Mouse (Mus musculus) limb, embryonic 11.5 days (tissue): ENCODE data around the gene Itga9. TPM values are rescaled to one million over a fixed set of nuclear protein-coding genes. Genes with fewer than 3 reads are reported as not detected.

ENCODE experiments used
- ATAC-seq: fragments of 200-750 bp; cut with Nextera tagmentation; 2 replicates; pipeline ENCODE4 v1.8.0; 2017; ENCODE audit warnings: low read depth; ENCODE audit not compliant: insufficient number of reproducible peaks, low FRiP score, low TSS enrichment
- DNase-seq: peaks from one replicate; pipeline ENCODE4 v3.0.0-alpha.2; 2015; ENCODE audit warnings: low spot score
- H3K27ac ChIP-seq: fragments of 300-500 bp; sonication (generic); replicated peaks from 2 replicates; pipeline ENCODE4 v1.5.1; 2014; ENCODE audit warnings: low read depth, mild to moderate bottlenecking, low read length
- H3K27me3 ChIP-seq: fragments of 300-500 bp; sonication (generic); 2 replicates; pipeline ENCODE4 v1.6.1; 2014; ENCODE audit warnings: mild to moderate bottlenecking, low read length, mixed read lengths; ENCODE audit not compliant: control insufficient read depth, insufficient read depth
- H3K36me3 ChIP-seq: fragments of 300-500 bp; sonication (generic); 2 replicates; pipeline ENCODE4 v1.6.1; 2014; ENCODE audit warnings: mild to moderate bottlenecking, low read length, moderate library complexity, mixed read lengths; ENCODE audit not compliant: control insufficient read depth, insufficient read depth
- H3K4me1 ChIP-seq: fragments of 300-500 bp; sonication (generic); 2 replicates; pipeline ENCODE4 v1.6.1; 2014; ENCODE audit warnings: low read length, mixed read lengths; ENCODE audit not compliant: control insufficient read depth, insufficient read depth
- H3K4me2 ChIP-seq: fragments of 300-500 bp; sonication (generic); 2 replicates; pipeline ENCODE4 v1.6.1; 2014; ENCODE audit warnings: low read depth, mild to moderate bottlenecking, moderate library complexity; ENCODE audit not compliant: severe bottlenecking
- H3K4me3 ChIP-seq: fragments of 300-500 bp; sonication (generic); 2 replicates; pipeline ENCODE4 v1.5.1; 2014; ENCODE audit warnings: low read depth, low read length
- H3K9ac ChIP-seq: fragments of 300-500 bp; sonication (generic); 2 replicates; pipeline ENCODE4 v1.6.1; 2014; ENCODE audit warnings: mild to moderate bottlenecking, low read length
- H3K9me3 ChIP-seq: fragments of 300-500 bp; sonication (generic); 2 replicates; pipeline ENCODE4 v1.6.1; 2016; ENCODE audit warnings: low read length; ENCODE audit not compliant: control insufficient read depth
- WGBS: fragments of 180-500 bp; shearing (Covaris S2); extraction: QIAGEN DNeasy Blood & Tissue Kit; methylation state at CpG from one replicate; pipeline ENCODE4 v1.1.7; 2014; 5-methylcytosine and 5-hydroxymethylcytosine counted together
- polyA plus RNA-seq: library from polyadenylated mRNA; unstranded; fragments of >200 nt; fragmentation: Nextera tagmentation; extraction: Ambion mirVana; gene quantifications from 2 replicates; pipeline ENCODE4 v1.2.1, GENCODE M21; 2014

Itga9 gene
- polyA plus RNA-seq, 1 experiment from 2014 or later = 7.7 TPM

GRCm38 (mm10) chr9:118688921-118689451 lies 82.5 kb downstream of the Itga9 start:
- WGBS = 10% methylated on average over 14 of the region's 14 CpGs
- peak overlapping the region; percentile 16; the same call in 1 of the 2 replicates for H3K4me2 ChIP-seq
- no peak overlapping the region for H3K4me3 ChIP-seq
- H3K36me3 ChIP-seq = 0 out of 2 replicates have a peak, but pooled peaks cover 2% of the 10 kb centered on the region
- H3K9me3 ChIP-seq = no peaks in the 10 kb centered on the region
- peaks cover 26% of the 10 kb centered on the region for H3K4me1 ChIP-seq
- DNase-seq (peak; percentile 76), ATAC-seq (no peak)
- H3K27me3 ChIP-seq = no peaks in the 10 kb centered on the region
- H3K27ac ChIP-seq = 0 out of 2 replicates have a peak overlapping the region, but pooled peaks have one; percentile 43
- H3K9ac ChIP-seq = no peak overlapping the region

GRCm38 (mm10) chr9:118693256-118693655 lies 86.8 kb downstream of the Itga9 start:
- H3K27me3 ChIP-seq = no peaks in the 10 kb centered on the region
- DNase-seq (no peak), ATAC-seq (no peak)
- peaks cover 33% of the 10 kb centered on the region for H3K4me1 ChIP-seq
- H3K9me3 ChIP-seq = no peaks in the 10 kb centered on the region
- no peak overlapping the region for H3K4me3 ChIP-seq
- H3K9ac ChIP-seq = no peak overlapping the region
- WGBS = 91% methylated on average over 11 of the region's 11 CpGs
- H3K4me2 ChIP-seq = no peak overlapping the region
- H3K27ac ChIP-seq = no peak overlapping the region
- H3K36me3 ChIP-seq = no peaks in the 10 kb centered on the region

GRCm38 (mm10) chr9:118694420-118694825 lies 87.9 kb downstream of the Itga9 start:
- H3K36me3 ChIP-seq = no peaks in the 10 kb centered on the region

GRCm38 (mm10) chr9:118698191-118698590 lies 91.7 kb downstream of the Itga9 start:
- Histone ChIP-seq H3K9me3 (no peaks in the 10 kb centered on the region), H3K4me1 (peaks cover 28% of the 10 kb centered on the region), H3K27me3 (no peaks in the 10 kb centered on the region), H3K4me2 (no peak overlapping the region), H3K27ac (no peak overlapping the region), H3K36me3 (no peaks in the 10 kb centered on the region), H3K4me3 (no peak overlapping the region), H3K9ac (no peak overlapping the region)
- DNase-seq (no peak), ATAC-seq (no peak)
- WGBS = 84% methylated on average over 8 of the region's 8 CpGs

More at GRCm38 (mm10) chr9:118694420-118694825, 87.9 kb downstream of the Itga9 start:
- ATAC-seq = peak; percentile 78
- peak; percentile 72 for DNase-seq
- Histone ChIP-seq H3K9ac (no peak overlapping the region), H3K27ac (peak overlapping the region; percentile 48), H3K27me3 (no peaks in the 10 kb centered on the region), H3K4me1 (peaks cover 23% of the 10 kb centered on the region), H3K4me2 (no peak overlapping the region), H3K4me3 (no peak overlapping the region), H3K9me3 (no peaks in the 10 kb centered on the region)
- 23% methylated on average over 8 of the region's 8 CpGs for WGBS

GRCm38 (mm10) chr9:118699716-118700115 lies 93.2 kb downstream of the Itga9 start:
- WGBS = 81% methylated on average over 4 of the region's 4 CpGs
- Histone ChIP-seq H3K4me1 (peaks cover 18% of the 10 kb centered on the region), H3K4me3 (no peak overlapping the region), H3K4me2 (no peak overlapping the region), H3K27ac (no peak overlapping the region), H3K27me3 (no peaks in the 10 kb centered on the region), H3K36me3 (no peaks in the 10 kb centered on the region), H3K9me3 (no peaks in the 10 kb centered on the region), H3K9ac (no peak overlapping the region)
- no peak for ATAC-seq
- no peak for DNase-seq

- Histone ChIP-seq H3K4me1 (peaks cover 11% of the 10 kb centered on the region), H3K9ac (no peak overlapping the region), H3K27me3 (no peaks in the 10 kb centered on the region), H3K9me3 (no peaks in the 10 kb centered on the region), H3K4me3 (no peak overlapping the region), H3K27ac (0 out of 2 replicates have a peak overlapping the region, but pooled peaks have one; percentile 26), H3K36me3 (no peaks in the 10 kb centered on the region), H3K4me2 (no peak overlapping the region)
- ATAC-seq (0 out of 2 replicates have a peak, but pooled peaks have one; percentile 70), DNase-seq (peak; percentile 49)
- WGBS = 36% methylated on average over 12 of the region's 12 CpGs
Observed at GRCm38 (mm10) chr9:118700889-118701288, 94.4 kb downstream of the Itga9 start.

- Histone ChIP-seq H3K4me3 (no peak overlapping the region), H3K4me1 (peaks cover 11% of the 10 kb centered on the region), H3K36me3 (no peaks in the 10 kb centered on the region), H3K9me3 (no peaks in the 10 kb centered on the region), H3K27me3 (no peaks in the 10 kb centered on the region), H3K9ac (no peak overlapping the region), H3K4me2 (no peak overlapping the region), H3K27ac (no peak overlapping the region)
- WGBS = 84% methylated on average over 2 of the region's 2 CpGs
- DNase-seq (no peak), ATAC-seq (no peak)
Observed at GRCm38 (mm10) chr9:118701791-118702190, 95.3 kb downstream of the Itga9 start.

- DNase-seq (no peak), ATAC-seq (no peak)
- Histone ChIP-seq H3K27me3 (no peaks in the 10 kb centered on the region), H3K4me1 (peaks cover 11% of the 10 kb centered on the region), H3K4me2 (no peak overlapping the region), H3K4me3 (no peak overlapping the region), H3K27ac (no peak overlapping the region), H3K9ac (no peak overlapping the region), H3K9me3 (peaks cover 1% of the 10 kb centered on the region; the same call in 1 of the 2 replicates), H3K36me3 (no peaks in the 10 kb centered on the region; the same call in 1 of the 2 replicates)
- whole genome bisulfite sequencing = 85% methylated on average over 3 of the region's 3 CpGs
Observed at GRCm38 (mm10) chr9:118703146-118703545, 96.7 kb downstream of the Itga9 start.
